Mouse (Mus musculus) limb, embryonic 13.5 days (tissue): ENCODE data around the gene Nudt15. TPM values are rescaled to one million over a fixed set of nuclear protein-coding genes. Genes with fewer than 3 reads are reported as not detected.

Source experiments
- ATAC-seq: fragments of 200-750 bp; cut with Nextera tagmentation; 2 replicates; pipeline ENCODE4 v1.8.0; 2017; ENCODE audit warnings: low read depth, moderate number of reproducible peaks, moderate TSS enrichment; ENCODE audit not compliant: low FRiP score
- H3K27ac ChIP-seq: fragments of 300-500 bp; sonication (generic); 2 replicates; pipeline ENCODE4 v1.5.1; 2015; ENCODE audit warnings: inconsistent platforms, mild to moderate bottlenecking, moderate library complexity
- H3K27me3 ChIP-seq: fragments of 300-500 bp; sonication (generic); 2 replicates; pipeline ENCODE4 v1.6.1; 2015; ENCODE audit warnings: mild to moderate bottlenecking, inconsistent platforms
- H3K36me3 ChIP-seq: fragments of 300-500 bp; sonication (generic); 2 replicates; pipeline ENCODE4 v1.6.1; 2015; ENCODE audit warnings: inconsistent platforms, mild to moderate bottlenecking, moderate library complexity
- H3K4me1 ChIP-seq: fragments of 300-500 bp; sonication (generic); 2 replicates; pipeline ENCODE4 v1.6.1; 2015; ENCODE audit warnings: inconsistent platforms
- H3K4me2 ChIP-seq: fragments of 300-500 bp; sonication (generic); replicated peaks from 2 replicates; pipeline ENCODE4 v1.6.1; 2015; ENCODE audit warnings: inconsistent platforms, mild to moderate bottlenecking, moderate library complexity
- H3K4me3 ChIP-seq: fragments of 300-500 bp; sonication (generic); 2 replicates; pipeline ENCODE4 v1.5.1; 2015; ENCODE audit warnings: moderate library complexity, mild to moderate bottlenecking, inconsistent platforms
- H3K9ac ChIP-seq: fragments of 300-500 bp; sonication (generic); 2 replicates; pipeline ENCODE4 v1.6.1; 2015; ENCODE audit warnings: mild to moderate bottlenecking, inconsistent platforms
- H3K9me3 ChIP-seq: fragments of 300-500 bp; sonication (generic); 2 replicates; pipeline ENCODE4 v1.6.1; 2016; ENCODE audit warnings: inconsistent platforms
- WGBS: fragments of 180-500 bp; shearing (Covaris S2); methylation state at CpG from one replicate; pipeline ENCODE4 v1.1.7; 2015; 5-methylcytosine and 5-hydroxymethylcytosine counted together
- polyA plus RNA-seq: library from polyadenylated mRNA; unstranded; fragments of >200 nt; fragmentation: Nextera tagmentation; extraction: Ambion mirVana; gene quantifications from 2 replicates; pipeline ENCODE4 v1.2.1, GENCODE M21; 2015

Nudt15 gene
- polyA plus RNA-seq, 1 experiment from 2014 or later = 6.8 TPM

GRCm38 (mm10) chr14:73477077-73477476 lies 71.0 kb downstream of the Nudt15 start:
- WGBS = 92% methylated on average over 10 of the region's 10 CpGs
- Histone ChIP-seq H3K36me3 (no peaks in the 10 kb centered on the region), H3K4me1 (peaks cover 44% of the 10 kb centered on the region), H3K27ac (no peak overlapping the region), H3K4me3 (no peak overlapping the region), H3K9me3 (no peaks in the 10 kb centered on the region), H3K27me3 (no peaks in the 10 kb centered on the region), H3K9ac (no peak overlapping the region), H3K4me2 (no peak overlapping the region)
- ATAC-seq = no peak

DNA sequence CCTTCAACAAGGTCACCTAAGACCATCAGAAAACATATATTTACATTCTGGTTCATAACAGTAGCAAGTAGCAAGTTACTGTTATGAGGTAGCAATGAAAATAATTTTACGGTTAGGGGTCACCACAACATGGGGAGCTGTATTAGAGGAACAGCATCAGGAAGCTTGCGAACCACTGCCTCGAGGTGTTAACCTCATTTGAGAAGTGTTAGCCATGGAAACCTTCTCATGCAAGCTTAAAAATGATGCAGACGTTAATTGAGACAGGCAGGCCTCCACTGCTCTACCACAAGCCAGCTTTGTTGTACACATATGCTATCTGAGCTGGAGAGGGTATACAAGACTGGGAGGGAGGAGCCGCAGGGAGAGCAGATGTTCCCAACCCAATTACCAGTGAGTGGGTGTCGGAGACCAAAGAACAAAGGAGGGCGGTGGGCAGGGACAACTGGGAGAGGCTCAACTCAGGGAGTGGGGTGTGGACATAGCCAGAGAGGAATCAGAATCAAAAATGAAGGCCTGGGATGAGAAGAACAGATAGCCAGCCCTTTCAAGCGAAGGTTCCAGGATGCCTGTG lies 71.6 kb downstream of the Nudt15 start:
- Histone ChIP-seq H3K27me3 (no peaks in the 10 kb centered on the region), H3K4me1 (peaks cover 39% of the 10 kb centered on the region), H3K9ac (no peak overlapping the region), H3K9me3 (no peaks in the 10 kb centered on the region), H3K4me3 (no peak overlapping the region), H3K4me2 (no peak overlapping the region), H3K27ac (no peak overlapping the region), H3K36me3 (no peaks in the 10 kb centered on the region)
- no peak for ATAC-seq
- 67% methylated on average over 8 of the region's 8 CpGs for WGBS

- no peak overlapping the region for H3K4me3 ChIP-seq
- H3K9me3 ChIP-seq = no peaks in the 10 kb centered on the region
- H3K4me2 ChIP-seq = no peak overlapping the region
- no peak overlapping the region for H3K27ac ChIP-seq
- 60% methylated on average over 7 of the region's 7 CpGs for WGBS
- no peaks in the 10 kb centered on the region for H3K36me3 ChIP-seq
- no peak for ATAC-seq
- no peaks in the 10 kb centered on the region for H3K27me3 ChIP-seq
- H3K9ac ChIP-seq = no peak overlapping the region
- peaks cover 42% of the 10 kb centered on the region for H3K4me1 ChIP-seq
These were observed 72.5 kb downstream of the Nudt15 start for GRCm38 (mm10) chr14:73475506-73475905.

DNA sequence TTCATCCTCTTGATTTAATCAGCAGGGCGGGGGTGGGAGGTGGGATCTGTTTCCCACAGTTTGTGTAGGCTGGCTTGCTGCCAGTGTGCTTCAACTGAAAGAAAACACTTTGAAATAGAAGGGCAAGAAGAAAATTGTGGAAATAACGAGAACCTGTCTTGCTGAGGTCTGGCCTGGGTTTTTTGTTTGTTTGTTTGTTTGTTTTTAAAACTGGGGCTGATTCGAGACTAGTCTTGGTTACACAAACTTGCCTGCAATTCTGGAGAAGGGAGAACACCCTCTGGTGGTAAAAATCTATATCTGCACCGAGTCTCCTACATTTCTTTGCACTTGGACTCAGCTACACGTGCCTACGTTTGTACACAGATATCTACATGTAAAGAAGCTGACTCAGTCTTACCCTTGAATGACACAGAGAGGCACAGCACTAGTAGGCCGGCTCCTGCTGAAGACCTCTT lies 73.4 kb downstream of the Nudt15 start:
- ATAC-seq = peak; percentile 46; the same call in 1 of the 2 replicates
- H3K36me3 ChIP-seq = no peaks in the 10 kb centered on the region
- H3K4me1 ChIP-seq = peaks cover 44% of the 10 kb centered on the region
- H3K4me2 ChIP-seq = 0 out of 2 replicates have a peak overlapping the region, but pooled peaks have one; percentile 23
- no peak overlapping the region for H3K4me3 ChIP-seq
- H3K27me3 ChIP-seq = no peaks in the 10 kb centered on the region
- WGBS = 20% methylated on average over 7 of the region's 7 CpGs
- no peak overlapping the region for H3K9ac ChIP-seq
- H3K9me3 ChIP-seq = no peaks in the 10 kb centered on the region
- peak overlapping the region; percentile 66 for H3K27ac ChIP-seq

- Histone ChIP-seq H3K9me3 (no peaks in the 10 kb centered on the region), H3K4me1 (peaks cover 44% of the 10 kb centered on the region), H3K9ac (no peak overlapping the region), H3K27ac (peak overlapping the region; percentile 72), H3K27me3 (no peaks in the 10 kb centered on the region), H3K4me3 (no peak overlapping the region), H3K4me2 (0 out of 2 replicates have a peak overlapping the region, but pooled peaks have one; percentile 23), H3K36me3 (no peaks in the 10 kb centered on the region)
- peak; percentile 51; the same call in 1 of the 2 replicates for ATAC-seq
- WGBS = 33% methylated on average over 3 of the region's 3 CpGs
These were observed 74.2 kb downstream of the Nudt15 start for GRCm38 (mm10) chr14:73473670-73474460.

DNA sequence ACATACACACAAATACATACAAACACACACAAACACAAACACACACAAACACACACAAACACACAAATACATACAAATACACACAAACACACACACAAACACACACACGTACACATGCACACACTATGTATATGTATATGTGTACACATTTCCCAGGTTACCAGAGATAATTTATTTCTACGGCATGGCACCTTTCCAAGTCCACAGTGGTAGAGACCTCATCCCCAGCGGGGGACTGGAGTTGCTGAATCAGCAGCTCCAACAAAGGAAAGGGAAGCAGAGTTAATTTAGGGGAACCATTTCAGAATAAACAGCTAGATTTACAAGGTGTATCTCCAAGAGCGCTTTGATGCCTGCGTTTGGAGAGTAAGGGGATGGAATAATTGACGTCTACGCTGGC lies 75.8 kb downstream of the Nudt15 start:
- WGBS = 13% methylated on average over 7 of the region's 7 CpGs
- Histone ChIP-seq H3K27me3 (no peaks in the 10 kb centered on the region), H3K4me1 (peaks cover 44% of the 10 kb centered on the region), H3K27ac (no peak overlapping the region), H3K4me3 (no peak overlapping the region), H3K4me2 (no peak overlapping the region), H3K36me3 (no peaks in the 10 kb centered on the region), H3K9ac (no peak overlapping the region), H3K9me3 (no peaks in the 10 kb centered on the region)
- ATAC-seq = no peak; the same call in 1 of the 2 replicates

GRCm38 (mm10) chr14:73470593-73470992 lies 77.4 kb downstream of the Nudt15 start:
- Histone ChIP-seq H3K27ac (no peak overlapping the region; the same call in 1 of the 2 replicates), H3K27me3 (no peaks in the 10 kb centered on the region), H3K4me1 (peaks cover 36% of the 10 kb centered on the region), H3K4me3 (no peak overlapping the region), H3K4me2 (no peak overlapping the region), H3K36me3 (no peaks in the 10 kb centered on the region), H3K9me3 (no peaks in the 10 kb centered on the region), H3K9ac (no peak overlapping the region)
- no peak for ATAC-seq
- WGBS = 45% methylated on average over 8 of the region's 8 CpGs

GRCm38 (mm10) chr14:73469506-73469905 lies 78.5 kb downstream of the Nudt15 start:
- Histone ChIP-seq H3K36me3 (no peaks in the 10 kb centered on the region), H3K4me3 (no peak overlapping the region), H3K4me1 (peaks cover 26% of the 10 kb centered on the region), H3K9ac (no peak overlapping the region), H3K27ac (no peak overlapping the region), H3K4me2 (no peak overlapping the region), H3K9me3 (no peaks in the 10 kb centered on the region), H3K27me3 (no peaks in the 10 kb centered on the region)
- no peak for ATAC-seq
- WGBS = 86% methylated on average over 7 of the region's 7 CpGs

Other genes starting within 250 kb of the Nudt15 start
- gene Rb1, start 222.4 kb downstream of the Nudt15 start, polyA plus RNA-seq = 18.2 and 23.7 TPM in 2 replicates
- gene Itm2b, start 163.0 kb downstream of the Nudt15 start, polyA plus RNA-seq = 681 and 682 TPM in 2 replicates
- 105 and 113 TPM in 2 replicates for gene Med4, start 38.2 kb downstream of the Nudt15 start, polyA plus RNA-seq
- gene Sucla2, start 22.9 kb downstream of the Nudt15 start, polyA plus RNA-seq = 103 and 106 TPM in 2 replicates
- gene Gm21750, start 113.0 kb upstream of the Nudt15 start, polyA plus RNA-seq = not detected in 2 replicates